Mouse (Mus musculus) forebrain, embryonic 11.5 days (tissue): Measurements from ENCODE around the gene Sdk2. TPM values are rescaled to one million over a fixed set of nuclear protein-coding genes. Genes with fewer than 3 reads are reported as not detected.

Experiments used
- ATAC-seq: fragments of 200-750 bp; cut with Nextera tagmentation; replicated peaks from 2 replicates; pipeline ENCODE4 v1.8.0; 2017; ENCODE audit warnings: moderate TSS enrichment; ENCODE audit not compliant: low FRiP score
- DNase-seq: peaks from one replicate; pipeline ENCODE4 v3.0.0-alpha.2; 2017; ENCODE audit warnings: low spot score
- H3K27ac ChIP-seq: fragments of 300-500 bp; sonication (generic); 2 replicates; pipeline ENCODE4 v1.5.1; 2014; ENCODE audit warnings: low read depth, low read length
- H3K27me3 ChIP-seq: fragments of 300-500 bp; sonication (generic); 2 replicates; pipeline ENCODE4 v1.6.1; 2014; ENCODE audit warnings: mild to moderate bottlenecking, low read length, mixed read lengths; ENCODE audit not compliant: control insufficient read depth, insufficient read depth
- H3K36me3 ChIP-seq: fragments of 300-500 bp; sonication (generic); 2 replicates; pipeline ENCODE4 v1.6.1; 2014; ENCODE audit warnings: mild to moderate bottlenecking, low read length, moderate library complexity, mixed read lengths; ENCODE audit not compliant: control insufficient read depth, insufficient read depth
- H3K4me1 ChIP-seq: fragments of 300-500 bp; sonication (generic); replicated peaks from 2 replicates; pipeline ENCODE4 v1.6.1; 2014; ENCODE audit warnings: low read length, mixed read lengths; ENCODE audit not compliant: control insufficient read depth, insufficient read depth
- H3K4me2 ChIP-seq: fragments of 300-500 bp; sonication (generic); 2 replicates; pipeline ENCODE4 v1.6.1; 2014; ENCODE audit warnings: low read depth, mild to moderate bottlenecking, low read length, moderate library complexity, mixed read lengths; ENCODE audit not compliant: severe bottlenecking
- H3K4me3 ChIP-seq: fragments of 300-500 bp; sonication (generic); 2 replicates; pipeline ENCODE4 v1.5.1; 2014; ENCODE audit warnings: low read depth, low read length
- H3K9ac ChIP-seq: fragments of 300-500 bp; sonication (generic); 2 replicates; pipeline ENCODE4 v1.6.1; 2014; ENCODE audit warnings: low read length
- H3K9me3 ChIP-seq: fragments of 300-500 bp; sonication (generic); 2 replicates; pipeline ENCODE4 v1.6.1; 2016; ENCODE audit warnings: low read length, mixed read lengths; ENCODE audit not compliant: control insufficient read depth
- WGBS: fragments of 180-500 bp; shearing (Covaris S2); extraction: QIAGEN DNeasy Blood & Tissue Kit; methylation state at CpG from one replicate; pipeline ENCODE4 v1.1.7; 2014; 5-methylcytosine and 5-hydroxymethylcytosine counted together
- polyA plus RNA-seq: library from polyadenylated mRNA; unstranded; fragments of >200 nt; fragmentation: Nextera tagmentation; extraction: Ambion mirVana; gene quantifications from 2 replicates; pipeline ENCODE4 v1.2.1, GENCODE M21; 2014

The Sdk2 gene
- polyA plus RNA-seq, 1 experiment from 2014 or later: 1.5 TPM

- no peak for DNase-seq
- Histone ChIP-seq H3K4me2 (no peak overlapping the region), H3K9me3 (no peaks in the 10 kb centered on the region), H3K4me1 (peaks cover 3% of the 10 kb centered on the region; the same call in 1 of the 2 replicates), H3K27ac (no peak overlapping the region), H3K4me3 (no peak overlapping the region), H3K36me3 (no peaks in the 10 kb centered on the region), H3K9ac (no peak overlapping the region), H3K27me3 (no peaks in the 10 kb centered on the region)
- no peak for ATAC-seq
- WGBS: 81% methylated on average over 11 of the region's 11 CpGs
Observed at GRCm38 (mm10) chr11:113930112-113930511, 136.7 kb downstream of the Sdk2 start.

GRCm38 (mm10) chr11:113928831-113929230, 138.0 kb downstream of the Sdk2 start:
- ATAC-seq (no peak), DNase-seq (no peak)
- no peaks in the 10 kb centered on the region for H3K9me3 ChIP-seq
- H3K27ac ChIP-seq: no peak overlapping the region
- H3K4me1 ChIP-seq: peaks cover 3% of the 10 kb centered on the region; the same call in 1 of the 2 replicates
- no peak overlapping the region for H3K4me2 ChIP-seq
- no peaks in the 10 kb centered on the region for H3K27me3 ChIP-seq
- WGBS: 73% methylated on average over 2 of the region's 2 CpGs
- no peaks in the 10 kb centered on the region for H3K36me3 ChIP-seq
- H3K4me3 ChIP-seq: no peak overlapping the region
- no peak overlapping the region for H3K9ac ChIP-seq

- Histone ChIP-seq H3K9me3 (no peaks in the 10 kb centered on the region), H3K27ac (no peak overlapping the region), H3K27me3 (no peaks in the 10 kb centered on the region), H3K4me1 (peaks cover 3% of the 10 kb centered on the region; the same call in 1 of the 2 replicates), H3K36me3 (no peaks in the 10 kb centered on the region), H3K9ac (no peak overlapping the region), H3K4me3 (no peak overlapping the region), H3K4me2 (no peak overlapping the region)
- DNase-seq (no peak), ATAC-seq (no peak)
- WGBS: 81% methylated on average over 9 of the region's 9 CpGs
Observed at GRCm38 (mm10) chr11:113928291-113928690, 138.6 kb downstream of the Sdk2 start.

GRCm38 (mm10) chr11:113927826-113928225, 139.0 kb downstream of the Sdk2 start:
- 83% methylated on average over 3 of the region's 3 CpGs for WGBS
- Histone ChIP-seq H3K4me3 (no peak overlapping the region), H3K36me3 (no peaks in the 10 kb centered on the region), H3K27me3 (no peaks in the 10 kb centered on the region), H3K9ac (no peak overlapping the region), H3K9me3 (no peaks in the 10 kb centered on the region), H3K27ac (no peak overlapping the region), H3K4me1 (peaks cover 3% of the 10 kb centered on the region; the same call in 1 of the 2 replicates), H3K4me2 (no peak overlapping the region)
- DNase-seq (no peak), ATAC-seq (no peak)

- Histone ChIP-seq H3K4me2 (no peak overlapping the region), H3K9ac (no peak overlapping the region), H3K4me3 (no peak overlapping the region), H3K9me3 (no peaks in the 10 kb centered on the region), H3K36me3 (no peaks in the 10 kb centered on the region), H3K27me3 (no peaks in the 10 kb centered on the region), H3K4me1 (peaks cover 3% of the 10 kb centered on the region; the same call in 1 of the 2 replicates), H3K27ac (no peak overlapping the region)
- DNase-seq (no peak), ATAC-seq (no peak)
- 91% methylated on average over 11 of the region's 11 CpGs for WGBS
Observed at GRCm38 (mm10) chr11:113927231-113927630, 139.6 kb downstream of the Sdk2 start.

- 43% methylated on average over 5 of the region's 5 CpGs for WGBS
- Histone ChIP-seq H3K27ac (peak overlapping the region; percentile 32; the same call in 1 of the 2 replicates), H3K9me3 (no peaks in the 10 kb centered on the region), H3K4me3 (no peak overlapping the region), H3K4me2 (no peak overlapping the region), H3K9ac (no peak overlapping the region), H3K4me1 (no peaks in the 10 kb centered on the region; the same call in 1 of the 2 replicates), H3K36me3 (no peaks in the 10 kb centered on the region), H3K27me3 (no peaks in the 10 kb centered on the region)
- DNase-seq (peak; percentile 58), ATAC-seq (peak; percentile 33; the same call in 1 of the 2 replicates)
Observed at GRCm38 (mm10) chr11:113923137-113923536, 143.7 kb downstream of the Sdk2 start.

- Histone ChIP-seq H3K4me2 (no peak overlapping the region), H3K36me3 (no peaks in the 10 kb centered on the region), H3K9me3 (no peaks in the 10 kb centered on the region), H3K27ac (no peak overlapping the region), H3K27me3 (no peaks in the 10 kb centered on the region), H3K4me3 (no peak overlapping the region), H3K4me1 (peaks cover 6% of the 10 kb centered on the region; the same call in 1 of the 2 replicates), H3K9ac (no peak overlapping the region)
- no peak for ATAC-seq
- WGBS: 80% methylated on average over 16 of the region's 16 CpGs
- DNase-seq: no peak
Observed at GRCm38 (mm10) chr11:113903131-113903860, 163.6 kb downstream of the Sdk2 start.

GRCm38 (mm10) chr11:113901906-113902305, 164.9 kb downstream of the Sdk2 start:
- H3K9me3 ChIP-seq: no peaks in the 10 kb centered on the region
- ATAC-seq (no peak), DNase-seq (no peak)
- peaks cover 4% of the 10 kb centered on the region; the same call in 1 of the 2 replicates for H3K4me1 ChIP-seq
- no peak overlapping the region for H3K4me2 ChIP-seq
- H3K4me3 ChIP-seq: no peak overlapping the region
- WGBS: 88% methylated on average over 7 of the region's 7 CpGs
- H3K9ac ChIP-seq: no peak overlapping the region
- H3K27ac ChIP-seq: no peak overlapping the region
- no peaks in the 10 kb centered on the region for H3K36me3 ChIP-seq
- no peaks in the 10 kb centered on the region for H3K27me3 ChIP-seq

- no peaks in the 10 kb centered on the region for H3K9me3 ChIP-seq
- WGBS: 19% methylated on average over 7 of the region's 7 CpGs
- no peak for DNase-seq
- no peaks in the 10 kb centered on the region for H3K36me3 ChIP-seq
- no peak overlapping the region for H3K27ac ChIP-seq
- ATAC-seq: no peak
- no peak overlapping the region for H3K4me2 ChIP-seq
- no peak overlapping the region for H3K4me3 ChIP-seq
- H3K9ac ChIP-seq: no peak overlapping the region
- no peaks in the 10 kb centered on the region for H3K27me3 ChIP-seq
- H3K4me1 ChIP-seq: peaks cover 4% of the 10 kb centered on the region; the same call in 1 of the 2 replicates
Observed at GRCm38 (mm10) chr11:113898671-113899070, 168.2 kb downstream of the Sdk2 start.
